Mouse (Mus musculus) liver, postnatal 0 days (tissue): ENCODE results near the gene Mcts1.

Experiments
- CTCF ChIP-seq: sonication (generic); IDR thresholded peaks from 2 replicates; pipeline ENCODE4 v1.5.1; 2016; ENCODE audit warnings: antibody characterized with exemption, low read depth
- EP300 ChIP-seq: IDR thresholded peaks from 2 replicates; pipeline ENCODE4 v1.6.1; 2016; ENCODE audit warnings: antibody characterized with exemption, low read depth, mild to moderate bottlenecking

- no peak for TF ChIP-seq CTCF
- TF ChIP-seq EP300: no peak
Observed at GRCm38 (mm10) chrX:38641435-38641834, 41.1 kb downstream of the Mcts1 start.
